Mouse (Mus musculus) lung, adult 18-20 months (tissue): ENCODE data around the gene B3galt5.

Experiments used
- DNase-seq, 2 experiments: peaks; one replicate each; pipeline ENCODE4 v3.0.0; 2022; ENCODE audit warnings: mixed read lengths in 2 of 2

B3galt5 gene

DNA sequence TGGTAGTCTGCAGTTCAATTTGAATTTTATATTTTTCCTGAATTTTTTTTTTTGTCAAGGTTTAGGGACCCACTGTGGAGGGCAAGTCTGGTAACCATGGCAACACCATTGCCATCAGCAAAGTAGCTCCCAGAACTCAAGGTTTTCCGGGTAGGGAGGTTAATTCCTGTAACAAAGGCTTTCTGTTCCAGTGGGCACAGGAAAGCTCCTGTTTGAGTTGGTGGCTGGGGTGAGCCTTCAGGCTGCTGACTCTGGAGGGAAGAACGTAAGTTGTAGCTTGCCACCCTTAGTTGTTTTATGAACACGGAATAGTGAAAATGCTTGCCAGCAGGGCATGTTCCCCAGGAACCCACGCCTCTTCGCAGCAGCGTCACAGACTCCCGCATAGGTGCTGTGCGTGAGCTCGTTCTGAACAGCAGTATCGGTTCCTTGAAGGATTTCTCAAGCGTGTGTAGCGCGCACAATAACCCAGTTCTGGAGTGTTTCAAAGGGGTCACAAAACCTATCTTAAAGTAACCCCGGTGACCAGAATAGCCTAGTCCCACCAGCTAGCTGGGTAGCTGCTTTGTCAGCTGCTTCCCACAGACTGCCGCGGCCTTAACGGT, at the start of gene B3galt5:
Gene B3galt5 (plus strand): TSS at position 436 of the 605 bp plus-strand sequence.
- DNase-seq: no peak

GRCm38 (mm10) chr16:96187619-96188018, 48.0 kb upstream of the B3galt5 start:
- DNase-seq: no peak

GRCm38 (mm10) chr16:96191531-96192506, 43.8 kb upstream of the B3galt5 start, which contains the start of gene Lca5l:
Gene Lca5l, minus strand, starts transcription at chr16:96192271.
- DNase-seq: peak; percentile 99

DNA sequence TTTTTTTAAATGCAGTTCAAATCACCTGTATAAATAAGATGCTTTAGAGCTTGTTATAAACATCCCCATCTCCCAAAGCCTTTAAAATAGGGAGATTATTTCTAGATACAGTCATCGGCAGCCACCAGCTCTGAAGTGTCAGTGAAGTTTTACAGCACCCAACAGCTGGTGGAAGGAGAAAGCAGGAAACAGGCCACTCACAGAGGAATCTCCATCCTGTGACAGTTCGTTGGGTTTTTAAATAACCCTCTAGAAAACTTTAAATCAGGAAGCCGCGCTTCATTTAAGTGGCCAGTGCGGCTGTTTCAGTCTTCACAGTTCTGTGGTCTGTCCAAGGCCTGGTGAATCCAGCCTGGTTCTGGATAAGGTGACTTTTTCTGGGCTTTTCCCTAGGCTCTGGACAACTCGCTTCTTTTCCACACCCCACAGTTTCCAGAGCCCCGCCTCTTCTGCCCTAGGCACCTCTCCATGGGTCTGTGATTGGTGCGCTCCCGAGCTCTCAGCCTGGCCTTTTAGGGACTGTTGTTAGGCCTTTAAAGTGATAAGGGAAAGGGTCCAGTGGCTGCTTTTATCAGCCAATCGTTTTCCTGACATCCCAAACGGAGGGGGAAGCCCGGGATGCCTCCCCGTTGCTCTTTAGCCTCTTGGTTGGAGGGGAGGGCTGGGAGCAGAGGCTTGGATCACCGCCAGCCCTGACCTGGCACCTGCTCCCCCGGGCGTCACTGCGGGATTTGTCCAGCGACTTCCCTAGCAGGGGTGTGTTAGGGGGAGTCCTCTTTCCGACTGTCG, 35.5 kb upstream of the B3galt5 start, which contains the start of gene Sh3bgr:
Gene Sh3bgr (plus strand): TSS at position 538 of the 789 bp plus-strand sequence.
- peak; percentile 74 for DNase-seq

GRCm38 (mm10) chr16:96200702-96201028, 34.9 kb upstream of the B3galt5 start:
- no peak for DNase-seq

GRCm38 (mm10) chr16:96201485-96202232, 33.9 kb upstream of the B3galt5 start:
- DNase-seq: no peak

DNA sequence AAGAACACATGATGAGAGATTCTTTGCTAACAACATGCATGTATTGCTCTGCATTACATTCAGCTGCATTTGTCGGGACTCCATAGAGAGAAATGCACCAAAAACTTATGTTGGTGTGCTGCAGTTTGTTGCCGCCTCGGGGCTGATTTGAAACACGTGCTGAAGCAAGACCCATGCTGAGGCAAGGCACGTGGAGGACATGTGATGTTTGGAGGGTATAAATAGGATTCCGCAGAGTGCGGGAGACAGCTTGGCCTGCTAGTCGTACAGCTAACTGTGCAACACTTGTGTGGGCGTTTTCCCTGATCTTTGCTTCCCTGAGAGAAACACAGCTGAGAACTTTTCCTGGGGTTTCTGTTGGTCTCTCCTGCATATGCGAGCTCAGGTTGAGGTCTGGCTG, 25.8 kb upstream of the B3galt5 start:
- DNase-seq: no peak

GRCm38 (mm10) chr16:96210856-96211255, 24.7 kb upstream of the B3galt5 start:
- no peak for DNase-seq

DNA sequence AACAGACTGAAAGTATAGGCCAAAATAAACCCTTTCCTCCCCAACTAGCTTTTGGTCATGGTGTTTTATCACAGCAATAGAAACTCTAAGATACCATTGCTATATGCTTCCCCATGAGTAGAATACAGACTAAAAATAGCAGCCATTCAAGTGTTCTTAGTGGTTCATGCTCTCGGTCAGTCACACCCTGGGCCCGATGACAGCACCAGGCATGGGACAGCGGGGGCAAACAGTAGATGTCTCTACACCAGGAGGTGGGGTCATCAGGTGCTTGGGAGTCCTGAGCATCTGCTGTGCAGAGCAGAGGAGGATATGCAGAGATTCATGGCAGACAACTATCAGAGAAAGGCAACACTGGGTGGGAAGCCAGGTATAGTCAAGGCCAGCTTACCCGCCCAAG, 22.6 kb upstream of the B3galt5 start:
- no peak for DNase-seq

- DNase-seq: no peak
Observed at GRCm38 (mm10) chr16:96221491-96221890, 14.1 kb upstream of the B3galt5 start.

DNA sequence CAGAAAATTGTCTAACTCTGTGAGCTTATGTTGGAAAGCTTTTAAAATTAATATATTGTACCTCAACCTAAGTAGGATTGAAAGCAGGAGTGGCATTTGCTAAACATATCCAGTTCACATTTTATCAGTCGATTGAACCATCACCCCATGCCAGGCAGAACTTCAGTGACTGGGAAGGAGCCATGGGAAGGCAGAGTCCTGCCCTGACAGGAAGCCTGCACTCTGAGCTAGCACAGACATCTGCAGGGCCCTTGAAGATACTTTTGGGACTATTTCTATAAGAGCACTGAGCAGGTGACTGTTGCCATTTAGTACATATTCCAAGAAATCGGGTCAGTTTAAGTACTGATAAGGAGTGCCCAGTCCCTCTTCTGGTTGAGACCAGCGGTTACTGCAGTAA, 13.6 kb upstream of the B3galt5 start:
- DNase-seq: no peak

- DNase-seq: no peak
Observed at GRCm38 (mm10) chr16:96222452-96222851, 13.1 kb upstream of the B3galt5 start.

DNA sequence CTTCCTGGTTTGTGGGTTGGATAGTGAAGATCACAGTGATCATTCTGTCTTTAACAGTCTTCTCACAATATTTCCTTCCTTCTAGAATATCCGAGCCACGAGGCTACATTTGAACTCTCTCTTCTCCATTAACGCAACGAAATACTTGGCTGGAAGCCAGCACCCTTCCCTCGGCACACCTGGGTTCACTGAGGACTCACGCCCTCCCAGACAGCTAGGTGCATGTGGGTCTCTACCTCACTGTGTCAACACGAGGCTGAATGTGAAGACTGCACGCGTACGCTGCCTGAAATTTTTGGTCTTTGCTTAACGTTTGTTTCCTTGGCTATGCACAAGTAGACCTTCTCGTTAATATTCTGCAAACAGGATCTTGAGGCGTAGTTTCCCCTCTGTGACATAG, 7.2 kb upstream of the B3galt5 start:
- no peak for DNase-seq

DNA sequence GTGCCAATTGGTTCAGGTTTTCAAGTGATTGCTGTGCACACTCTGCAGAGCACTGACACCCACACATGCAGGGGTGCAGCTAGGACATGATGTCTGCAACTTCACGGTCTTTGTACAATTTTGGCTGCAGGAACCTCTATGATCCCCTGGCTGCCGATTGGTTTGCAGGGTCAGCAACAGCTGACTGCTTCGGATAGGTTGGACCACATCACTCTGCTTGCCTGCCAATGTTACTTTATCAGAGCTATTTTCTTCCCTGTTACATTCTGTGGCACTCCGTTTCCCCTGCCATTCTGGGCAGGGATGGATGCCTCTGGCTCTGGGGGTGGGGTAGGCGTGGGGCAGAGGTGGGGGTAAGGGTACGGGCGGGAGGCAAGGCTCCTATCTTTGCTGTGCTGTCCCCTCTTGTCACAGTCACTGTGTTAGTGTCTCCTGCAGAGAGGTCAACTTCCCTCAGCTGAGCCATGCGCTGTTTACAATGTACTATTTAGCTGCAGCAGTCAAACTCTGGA, 6.5 kb upstream of the B3galt5 start:
- no peak for DNase-seq

DNA sequence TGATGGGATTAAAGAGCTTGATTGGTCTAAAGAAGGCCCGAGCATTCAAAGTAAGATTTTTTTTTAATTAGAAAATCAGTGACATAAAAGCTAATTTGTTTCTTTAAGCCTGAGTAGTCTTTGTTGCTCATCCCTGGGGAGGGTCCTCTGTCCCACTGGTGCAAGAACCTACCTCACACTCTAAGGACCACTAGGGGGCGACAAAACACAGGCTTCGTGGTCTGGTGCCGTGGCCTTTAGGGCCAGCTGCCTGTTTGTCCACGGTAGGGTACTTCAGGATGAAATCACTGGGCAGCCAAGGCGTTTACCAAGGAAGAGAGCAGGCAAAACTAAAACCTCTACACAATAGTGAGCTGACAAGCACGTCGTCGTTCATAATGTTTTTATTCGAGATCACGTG, 5.2 kb upstream of the B3galt5 start:
- peak; percentile 47 to 71 for DNase-seq

- DNase-seq: no peak
Observed at GRCm38 (mm10) chr16:96231251-96231650, 4.3 kb upstream of the B3galt5 start.

DNA sequence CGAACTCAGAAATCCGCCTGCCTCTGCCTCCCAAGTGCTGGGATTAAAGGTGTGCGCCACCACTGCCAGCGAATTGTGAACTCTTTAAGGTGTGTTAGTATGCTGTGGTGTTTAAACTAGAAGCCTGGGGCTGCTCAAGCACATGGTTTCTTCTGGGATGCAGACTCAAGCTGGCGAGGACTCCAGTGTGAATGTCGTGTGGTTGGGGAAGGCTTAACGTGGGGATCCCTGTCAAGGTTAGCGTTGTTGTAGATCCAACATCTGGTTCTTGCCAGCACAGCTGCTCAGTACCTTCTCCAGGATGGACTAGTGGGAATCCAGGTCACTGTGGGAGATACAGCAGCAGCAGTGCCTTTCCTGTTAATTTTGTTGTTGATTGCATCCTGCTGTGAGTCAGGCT, 3.6 kb upstream of the B3galt5 start:
- DNase-seq: no peak

- no peak for DNase-seq
Observed at GRCm38 (mm10) chr16:96233996-96234395, 1.6 kb upstream of the B3galt5 start.

- DNase-seq: no peak
Observed at GRCm38 (mm10) chr16:96244496-96244895, 8.9 kb downstream of the B3galt5 start.

DNA sequence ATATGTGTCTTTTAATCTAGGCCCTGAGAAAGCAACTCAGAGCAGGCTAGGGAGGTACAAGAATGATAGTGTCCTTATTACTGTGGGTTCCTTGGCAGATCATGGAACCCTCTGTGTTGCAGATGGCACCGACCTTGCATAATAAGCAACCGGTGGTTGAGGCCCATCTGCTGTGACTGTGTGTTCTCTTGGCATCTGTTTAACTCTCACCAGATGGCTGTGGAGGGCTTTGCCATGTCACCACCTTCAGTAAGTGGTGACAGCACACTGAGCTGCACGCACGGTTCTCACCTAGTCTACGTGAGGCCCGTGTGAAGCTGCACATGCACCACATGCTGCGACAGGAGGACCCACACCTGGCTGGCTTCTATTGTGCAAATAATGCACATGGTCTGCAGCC, 14.0 kb downstream of the B3galt5 start:
- no peak for DNase-seq

- DNase-seq: no peak
Observed at GRCm38 (mm10) chr16:96252146-96252545, 16.5 kb downstream of the B3galt5 start.

- DNase-seq: no peak
Observed at GRCm38 (mm10) chr16:96258429-96258828, 22.8 kb downstream of the B3galt5 start.
